Mouse (Mus musculus) lung, postnatal 0 days (tissue): ENCODE measurements around the gene Bpifb5. TPM values are rescaled to one million over a fixed set of nuclear protein-coding genes. Genes with fewer than 3 reads are reported as not detected.

ENCODE experiments used
- ATAC-seq: fragments of 200-750 bp; cut with Nextera tagmentation; 2 replicates; pipeline ENCODE4 v1.8.0; 2017; ENCODE audit warnings: moderate library complexity
- DNase-seq: peaks from one replicate; pipeline ENCODE4 v3.0.0-alpha.2; 2016; ENCODE audit warnings: low spot score
- H3K27ac ChIP-seq: fragments of 300-500 bp; sonication (generic); 2 replicates; pipeline ENCODE4 v1.5.1; 2014; ENCODE audit warnings: antibody characterized with exemption, mild to moderate bottlenecking, low read length, mixed read lengths
- H3K27me3 ChIP-seq: fragments of 300-500 bp; sonication (generic); replicated peaks from 2 replicates; pipeline ENCODE4 v1.6.1; 2014; ENCODE audit warnings: low read length, mixed read lengths; ENCODE audit not compliant: insufficient read depth
- H3K36me3 ChIP-seq: fragments of 300-500 bp; sonication (generic); 2 replicates; pipeline ENCODE4 v1.6.1; 2014; ENCODE audit warnings: low read length, mixed read lengths; ENCODE audit not compliant: insufficient read depth
- H3K4me1 ChIP-seq: fragments of 300-500 bp; sonication (generic); 2 replicates; pipeline ENCODE4 v1.6.1; 2014; ENCODE audit warnings: antibody characterized with exemption, low read depth, low read length, mixed read lengths; ENCODE audit not compliant: insufficient read depth
- H3K4me2 ChIP-seq: fragments of 300-500 bp; sonication (generic); replicated peaks from 2 replicates; pipeline ENCODE4 v1.6.1; 2014; ENCODE audit warnings: low read depth, mild to moderate bottlenecking, low read length, moderate library complexity, mixed read lengths
- H3K4me3 ChIP-seq: fragments of 300-500 bp; sonication (generic); 2 replicates; pipeline ENCODE4 v1.5.1; 2014; ENCODE audit warnings: low read depth, low read length
- H3K9ac ChIP-seq: fragments of 300-500 bp; sonication (generic); replicated peaks from 2 replicates; pipeline ENCODE4 v1.6.1; 2014; ENCODE audit warnings: low read depth, mild to moderate bottlenecking
- H3K9me3 ChIP-seq: fragments of 300-500 bp; sonication (generic); 2 replicates; pipeline ENCODE4 v1.6.1; 2016; ENCODE audit warnings: low read length, mixed read lengths
- CTCF ChIP-seq: IDR thresholded peaks from 2 replicates; pipeline ENCODE4 v1.5.1; 2016; ENCODE audit warnings: antibody characterized with exemption, mild to moderate bottlenecking
- EP300 ChIP-seq: IDR thresholded peaks from 2 replicates; pipeline ENCODE4 v1.6.1; 2016; ENCODE audit warnings: antibody characterized with exemption, mild to moderate bottlenecking, control low read depth
- WGBS: fragments of 180-500 bp; shearing (Covaris S2); extraction: QIAGEN DNeasy Blood & Tissue Kit; methylation state at CpG from one replicate; pipeline ENCODE4 v1.1.7; 2014; 5-methylcytosine and 5-hydroxymethylcytosine counted together
- polyA plus RNA-seq: library from polyadenylated mRNA; unstranded; fragments of >200 nt; fragmentation: Nextera tagmentation; extraction: Ambion mirVana; gene quantifications from 2 replicates; pipeline ENCODE4 v1.2.1, GENCODE M21; 2015

Bpifb5 gene
- polyA plus RNA-seq, 1 experiment from 2014 or later, result 20.4 TPM

GRCm38 (mm10) chr2:154204630-154205029 lies 18.9 kb upstream of the Bpifb5 start:
- 84% methylated on average over 4 of the region's 4 CpGs for WGBS
- ATAC-seq, result no peak
- H3K4me2 ChIP-seq, result no peak overlapping the region
- no peaks in the 10 kb centered on the region for H3K4me1 ChIP-seq
- H3K36me3 ChIP-seq, result no peaks in the 10 kb centered on the region
- DNase-seq, result no peak
- no peaks in the 10 kb centered on the region for H3K9me3 ChIP-seq
- no peak for TF ChIP-seq EP300
- H3K27me3 ChIP-seq, result no peaks in the 10 kb centered on the region
- H3K9ac ChIP-seq, result no peak overlapping the region
- H3K4me3 ChIP-seq, result no peak overlapping the region
- H3K27ac ChIP-seq, result no peak overlapping the region

- Histone ChIP-seq H3K36me3 (no peaks in the 10 kb centered on the region), H3K9me3 (no peaks in the 10 kb centered on the region), H3K9ac (no peak overlapping the region), H3K27me3 (no peaks in the 10 kb centered on the region), H3K4me3 (no peak overlapping the region), H3K27ac (no peak overlapping the region), H3K4me1 (no peaks in the 10 kb centered on the region), H3K4me2 (no peak overlapping the region)
- TF ChIP-seq CTCF (peak; percentile 91), EP300 (no peak)
- WGBS, result 47% methylated on average over 7 of the region's 7 CpGs
- DNase-seq (peak; percentile 73), ATAC-seq (peak; percentile 69)
These were observed 16.6 kb upstream of the Bpifb5 start for GRCm38 (mm10) chr2:154206908-154207307.

GRCm38 (mm10) chr2:154209112-154209511 lies 14.4 kb upstream of the Bpifb5 start:
- Histone ChIP-seq H3K27ac (no peak overlapping the region), H3K27me3 (no peaks in the 10 kb centered on the region), H3K9ac (no peak overlapping the region), H3K4me1 (no peaks in the 10 kb centered on the region), H3K9me3 (no peaks in the 10 kb centered on the region), H3K36me3 (no peaks in the 10 kb centered on the region), H3K4me3 (no peak overlapping the region), H3K4me2 (no peak overlapping the region)
- ATAC-seq (no peak), DNase-seq (peak; percentile 43)
- no peak for TF ChIP-seq EP300
- peak; percentile 68 for TF ChIP-seq CTCF
- WGBS, result 3% methylated on average over 3 of the region's 3 CpGs

DNA sequence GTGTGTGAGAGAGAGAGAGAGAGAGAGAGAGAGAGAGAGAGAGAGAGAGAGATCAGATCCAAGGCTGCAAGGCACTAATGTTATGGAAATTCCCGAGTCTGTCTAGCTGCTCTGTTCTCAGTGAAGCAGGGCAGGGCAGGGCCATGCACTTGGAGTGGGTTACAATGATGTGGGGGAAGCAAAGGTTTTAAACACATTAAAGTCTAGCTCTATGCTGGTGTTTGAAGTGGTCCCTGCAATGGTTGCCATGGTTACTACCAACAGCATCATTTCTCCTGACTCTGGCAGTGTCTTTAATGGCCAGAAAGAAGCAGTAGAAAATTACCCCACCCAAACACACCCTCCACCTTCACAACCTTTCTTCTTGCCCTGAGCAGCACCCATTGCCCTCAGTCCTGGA lies 12.4 kb upstream of the Bpifb5 start:
- H3K4me1 ChIP-seq, result no peaks in the 10 kb centered on the region
- H3K36me3 ChIP-seq, result no peaks in the 10 kb centered on the region
- DNase-seq, result no peak
- H3K27ac ChIP-seq, result no peak overlapping the region
- no peaks in the 10 kb centered on the region for H3K9me3 ChIP-seq
- H3K4me2 ChIP-seq, result no peak overlapping the region
- H3K27me3 ChIP-seq, result no peaks in the 10 kb centered on the region
- H3K9ac ChIP-seq, result no peak overlapping the region
- no peak overlapping the region for H3K4me3 ChIP-seq
- no peak for ATAC-seq
- 26% methylated on average over 1 of the region's 1 CpGs for WGBS
- TF ChIP-seq EP300 (no peak), CTCF (no peak)

- no peak overlapping the region for H3K27ac ChIP-seq
- ATAC-seq, result no peak
- 79% methylated on average over 4 of the region's 4 CpGs for WGBS
- no peak overlapping the region for H3K9ac ChIP-seq
- no peak for TF ChIP-seq CTCF
- no peak for TF ChIP-seq EP300
- H3K4me3 ChIP-seq, result no peak overlapping the region
- no peaks in the 10 kb centered on the region for H3K36me3 ChIP-seq
- no peaks in the 10 kb centered on the region for H3K27me3 ChIP-seq
- no peak for DNase-seq
- H3K4me1 ChIP-seq, result no peaks in the 10 kb centered on the region
- H3K9me3 ChIP-seq, result no peaks in the 10 kb centered on the region
- no peak overlapping the region for H3K4me2 ChIP-seq
These were observed 11.7 kb upstream of the Bpifb5 start for GRCm38 (mm10) chr2:154211881-154212280.

GRCm38 (mm10) chr2:154215191-154215590 lies 8.4 kb upstream of the Bpifb5 start:
- no peak overlapping the region for H3K4me2 ChIP-seq
- ATAC-seq, result peak; percentile 63

GRCm38 (mm10) chr2:154219950-154220349 lies 3.6 kb upstream of the Bpifb5 start:
- ATAC-seq, result no peak
- Histone ChIP-seq H3K36me3 (no peaks in the 10 kb centered on the region), H3K9me3 (no peaks in the 10 kb centered on the region), H3K9ac (no peak overlapping the region), H3K4me1 (peaks cover 8% of the 10 kb centered on the region; the same call in 1 of the 2 replicates), H3K4me3 (no peak overlapping the region), H3K27ac (no peak overlapping the region), H3K27me3 (no peaks in the 10 kb centered on the region), H3K4me2 (no peak overlapping the region)
- WGBS, result 67% methylated on average over 5 of the region's 5 CpGs
- no peak for DNase-seq
- TF ChIP-seq CTCF (no peak), EP300 (no peak)

More at GRCm38 (mm10) chr2:154215191-154215590, 8.4 kb upstream of the Bpifb5 start:
- TF ChIP-seq EP300 (no peak), CTCF (peak; percentile 88)
- no peak overlapping the region for H3K27ac ChIP-seq
- WGBS, result 10% methylated on average over 5 of the region's 5 CpGs
- H3K9me3 ChIP-seq, result no peaks in the 10 kb centered on the region
- H3K9ac ChIP-seq, result no peak overlapping the region
- peak; percentile 71 for DNase-seq
- no peaks in the 10 kb centered on the region for H3K36me3 ChIP-seq
- H3K4me1 ChIP-seq, result no peaks in the 10 kb centered on the region
- H3K4me3 ChIP-seq, result no peak overlapping the region
- H3K27me3 ChIP-seq, result no peaks in the 10 kb centered on the region
